Mouse (Mus musculus): ENCODE measurements around the gene Scgb2b21. TPM values are rescaled to one million over a fixed set of nuclear protein-coding genes. Genes with fewer than 3 reads are reported as not detected.

Gene Scgb2b21
- polyA plus RNA-seq (2015; fragmentation: Illumina TruSeq; extraction: RNeasy Lipid Tissue Mini Kit (QIAGEN cat#74804); ENCODE audit: low read depth, low replicate concordance): not detected

DNA sequence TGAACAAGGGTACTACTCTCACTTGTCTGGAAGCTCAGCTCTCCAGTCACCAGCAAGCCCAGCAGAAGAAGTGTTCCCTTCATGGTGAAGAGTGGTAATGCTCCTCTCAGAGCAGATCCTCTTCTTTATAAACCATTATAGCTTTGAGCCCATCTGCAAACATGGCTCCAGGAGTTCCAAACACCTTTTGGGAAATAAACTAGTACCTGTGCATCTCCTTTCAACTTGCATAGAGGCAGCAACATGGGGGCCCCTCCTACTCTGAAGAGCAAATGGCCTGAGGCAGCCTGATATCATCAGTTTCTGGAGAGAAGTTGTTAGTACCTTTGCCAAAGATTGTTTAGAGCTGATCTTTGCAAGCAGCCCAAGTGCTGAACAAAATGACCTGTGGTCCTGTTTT is at the start of gene Scgb2b21:
Gene Scgb2b21 (minus strand): TSS at position 101 of the 400 bp plus-strand sequence.

Other genes starting within 250 kb of the Scgb2b21 start
- gene Scgb2b19, start 240.1 kb downstream of the Scgb2b21 start, polyA plus RNA-seq (2015; fragmentation: Illumina TruSeq; extraction: RNeasy Lipid Tissue Mini Kit (QIAGEN cat#74804); ENCODE audit: low read depth, low replicate concordance): not detected
- gene Scgb1b19, start 233.2 kb downstream of the Scgb2b21 start, polyA plus RNA-seq (2015; fragmentation: Illumina TruSeq; extraction: RNeasy Lipid Tissue Mini Kit (QIAGEN cat#74804); ENCODE audit: low read depth, low replicate concordance): not detected
- gene Scgb2b20, start 154.1 kb downstream of the Scgb2b21 start, polyA plus RNA-seq (2015; fragmentation: Illumina TruSeq; extraction: RNeasy Lipid Tissue Mini Kit (QIAGEN cat#74804); ENCODE audit: low read depth, low replicate concordance): not detected
- not detected for gene Scgb1b20, start 147.2 kb downstream of the Scgb2b21 start, polyA plus RNA-seq (2015; fragmentation: Illumina TruSeq; extraction: RNeasy Lipid Tissue Mini Kit (QIAGEN cat#74804); ENCODE audit: low read depth, low replicate concordance)
- not detected for gene Scgb2b24, start 218.9 kb upstream of the Scgb2b21 start, polyA plus RNA-seq (2015; fragmentation: Illumina TruSeq; extraction: RNeasy Lipid Tissue Mini Kit (QIAGEN cat#74804); ENCODE audit: low read depth, low replicate concordance)
- not detected for gene Scgb1b24, start 223.3 kb upstream of the Scgb2b21 start, polyA plus RNA-seq (2015; fragmentation: Illumina TruSeq; extraction: RNeasy Lipid Tissue Mini Kit (QIAGEN cat#74804); ENCODE audit: low read depth, low replicate concordance)

Measured in brain, adult 10 weeks (tissue).